Mouse (Mus musculus) limb, embryonic 13.5 days (tissue): ENCODE measurements around the gene Amz1. TPM values are rescaled to one million over a fixed set of nuclear protein-coding genes. Genes with fewer than 3 reads are reported as not detected.

Experiments
- polyA plus RNA-seq: library from polyadenylated mRNA; unstranded; fragments of >200 nt; fragmentation: Nextera tagmentation; extraction: Ambion mirVana; gene quantifications from 2 replicates; pipeline ENCODE4 v1.2.1, GENCODE M21; 2015

Amz1 gene
- polyA plus RNA-seq, 1 experiment from 2014 or later = 0.95 TPM

Other genes starting within 250 kb of the Amz1 start
- 20.4 and 21.2 TPM in 2 replicates for gene Chst12, start 218.6 kb upstream of the Amz1 start, polyA plus RNA-seq
- not detected in 2 replicates for gene Grifin, start 159.1 kb upstream of the Amz1 start, polyA plus RNA-seq
- gene Lfng, start 116.8 kb upstream of the Amz1 start, polyA plus RNA-seq = 13.4 and 13.5 TPM in 2 replicates
- 39.0 and 42.1 TPM in 2 replicates for gene Ttyh3, start 75.1 kb upstream of the Amz1 start, polyA plus RNA-seq
- 25.2 and 27.1 TPM in 2 replicates for gene Iqce, start 21.7 kb upstream of the Amz1 start, polyA plus RNA-seq
- 23.0 and 25.7 TPM in 2 replicates for gene Brat1, start 19.1 kb upstream of the Amz1 start, polyA plus RNA-seq
- 12.0 and 13.8 TPM in 2 replicates for gene Gna12, start 106.3 kb downstream of the Amz1 start, polyA plus RNA-seq